Mouse (Mus musculus): ENCODE results near the gene Wdr83.
A peak's percentile ranks its signal among the peaks of the same experiment; 100 is the strongest.

Gene Wdr83

DNA sequence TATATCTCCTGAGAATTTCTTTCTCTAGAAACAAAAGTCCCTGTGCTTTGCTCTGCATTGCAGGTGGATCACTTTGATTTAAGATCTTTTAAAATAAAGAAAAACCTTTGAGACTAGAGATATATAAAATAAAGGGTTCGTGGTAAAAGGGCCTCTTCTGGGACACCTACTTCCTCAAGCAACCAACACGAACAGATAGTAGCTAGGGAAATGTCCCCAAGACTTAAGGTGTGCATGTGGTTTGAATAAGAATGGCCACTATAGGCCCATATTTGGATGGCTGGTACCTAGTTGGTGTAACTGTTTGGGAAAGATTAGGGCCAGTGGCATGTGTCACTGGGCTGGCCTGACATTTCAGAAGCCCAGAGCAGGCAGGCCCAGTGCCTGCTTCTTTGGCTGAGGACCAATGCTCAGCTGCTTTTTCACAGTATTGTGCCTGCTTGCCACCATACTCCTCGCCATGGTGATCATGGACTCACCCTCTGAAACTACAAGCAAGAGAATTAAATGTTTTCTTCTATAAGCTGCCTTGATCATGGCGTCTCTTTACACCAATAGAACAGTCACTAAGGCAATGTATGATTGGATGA lies 19.1 kb upstream of the Wdr83 start:
- TF ChIP-seq NANOG (IDR thresholded peaks at IDR 0.05; ENCODE audit: borderline replicate concordance, low read length): no peak
- TF ChIP-seq POU5F1 (IDR thresholded peaks at IDR 0.05; ENCODE audit: borderline replicate concordance, low read length): no peak
- no peak for TF ChIP-seq CTCF (conservative IDR thresholded peaks at IDR 0.05; ENCODE audit: low read length)
- H3K4me3 ChIP-seq (replicated peaks; ENCODE audit: low read length): no peak overlapping the region
- peaks cover 33% of the 10 kb centered on the region for H3K36me3 ChIP-seq (ENCODE audit: insufficient read depth, low read length)
- no peaks in the 10 kb centered on the region for H3K27me3 ChIP-seq (ENCODE audit: insufficient read depth, low read length)
- 0 out of 2 replicates have a peak, but pooled peaks cover 3% of the 10 kb centered on the region for H3K9me3 ChIP-seq (ENCODE audit: low read length)
- H3K4me1 ChIP-seq (replicated peaks; ENCODE audit: low read depth, low read length): peaks cover 17% of the 10 kb centered on the region

- Histone ChIP-seq H3K27me3 (ENCODE audit: insufficient read depth, low read length) (no peaks in the 10 kb centered on the region), H3K4me3 (replicated peaks; ENCODE audit: low read length) (peak overlapping the region; percentile 35; the same call in 1 of the 2 replicates), H3K36me3 (ENCODE audit: insufficient read depth, low read length) (peaks cover 64% of the 10 kb centered on the region), H3K4me1 (replicated peaks; ENCODE audit: low read depth, low read length) (peaks cover 19% of the 10 kb centered on the region), H3K9me3 (ENCODE audit: low read length) (0 out of 2 replicates have a peak, but pooled peaks cover 3% of the 10 kb centered on the region)
- TF ChIP-seq POU5F1 (IDR thresholded peaks at IDR 0.05; ENCODE audit: borderline replicate concordance, low read length) (no peak), NANOG (IDR thresholded peaks at IDR 0.05; ENCODE audit: borderline replicate concordance, low read length) (no peak), CTCF (conservative IDR thresholded peaks at IDR 0.05; ENCODE audit: low read length) (no peak)
Observed at GRCm38 (mm10) chr8:85096850-85097249, 15.7 kb upstream of the Wdr83 start.

GRCm38 (mm10) chr8:85096196-85096595 lies 15.1 kb upstream of the Wdr83 start:
- Histone ChIP-seq H3K4me3 (replicated peaks; ENCODE audit: low read length) (peak overlapping the region; percentile 35; the same call in 1 of the 2 replicates), H3K4me1 (replicated peaks; ENCODE audit: low read depth, low read length) (peaks cover 25% of the 10 kb centered on the region), H3K9me3 (ENCODE audit: low read length) (no peaks in the 10 kb centered on the region), H3K36me3 (ENCODE audit: insufficient read depth, low read length) (peaks cover 66% of the 10 kb centered on the region), H3K27me3 (ENCODE audit: insufficient read depth, low read length) (no peaks in the 10 kb centered on the region)
- TF ChIP-seq POU5F1 (IDR thresholded peaks at IDR 0.05; ENCODE audit: borderline replicate concordance, low read length) (no peak), CTCF (conservative IDR thresholded peaks at IDR 0.05; ENCODE audit: low read length) (no peak), NANOG (IDR thresholded peaks at IDR 0.05; ENCODE audit: borderline replicate concordance, low read length) (no peak)

GRCm38 (mm10) chr8:85095566-85095965 lies 14.5 kb upstream of the Wdr83 start:
- H3K9me3 ChIP-seq (ENCODE audit: low read length): no peaks in the 10 kb centered on the region
- H3K4me1 ChIP-seq (replicated peaks; ENCODE audit: low read depth, low read length): peaks cover 30% of the 10 kb centered on the region
- no peaks in the 10 kb centered on the region for H3K27me3 ChIP-seq (ENCODE audit: insufficient read depth, low read length)
- H3K36me3 ChIP-seq (ENCODE audit: insufficient read depth, low read length): peaks cover 71% of the 10 kb centered on the region
- TF ChIP-seq NANOG (IDR thresholded peaks at IDR 0.05; ENCODE audit: borderline replicate concordance, low read length): no peak
- TF ChIP-seq CTCF (conservative IDR thresholded peaks at IDR 0.05; ENCODE audit: low read length): no peak
- TF ChIP-seq POU5F1 (IDR thresholded peaks at IDR 0.05; ENCODE audit: borderline replicate concordance, low read length): no peak
- no peak overlapping the region for H3K4me3 ChIP-seq (replicated peaks; ENCODE audit: low read length)

GRCm38 (mm10) chr8:85095051-85095450 lies 13.9 kb upstream of the Wdr83 start:
- peaks cover 71% of the 10 kb centered on the region for H3K36me3 ChIP-seq (ENCODE audit: insufficient read depth, low read length)
- H3K4me1 ChIP-seq (replicated peaks; ENCODE audit: low read depth, low read length): peaks cover 30% of the 10 kb centered on the region
- no peaks in the 10 kb centered on the region for H3K27me3 ChIP-seq (ENCODE audit: insufficient read depth, low read length)
- H3K4me3 ChIP-seq (replicated peaks; ENCODE audit: low read length): no peak overlapping the region
- TF ChIP-seq NANOG (IDR thresholded peaks at IDR 0.05; ENCODE audit: borderline replicate concordance, low read length) (no peak), POU5F1 (IDR thresholded peaks at IDR 0.05; ENCODE audit: borderline replicate concordance, low read length) (no peak), CTCF (conservative IDR thresholded peaks at IDR 0.05; ENCODE audit: low read length) (no peak)
- no peaks in the 10 kb centered on the region for H3K9me3 ChIP-seq (ENCODE audit: low read length)

GRCm38 (mm10) chr8:85091526-85092090 lies 10.5 kb upstream of the Wdr83 start:
- TF ChIP-seq NANOG (IDR thresholded peaks at IDR 0.05; ENCODE audit: borderline replicate concordance, low read length) (no peak), CTCF (conservative IDR thresholded peaks at IDR 0.05; ENCODE audit: low read length) (no peak), POU5F1 (IDR thresholded peaks at IDR 0.05; ENCODE audit: borderline replicate concordance, low read length) (no peak)
- Histone ChIP-seq H3K4me1 (replicated peaks; ENCODE audit: low read depth, low read length) (peaks cover 25% of the 10 kb centered on the region), H3K27me3 (ENCODE audit: insufficient read depth, low read length) (no peaks in the 10 kb centered on the region), H3K36me3 (ENCODE audit: insufficient read depth, low read length) (peaks cover 79% of the 10 kb centered on the region), H3K9me3 (ENCODE audit: low read length) (no peaks in the 10 kb centered on the region), H3K4me3 (replicated peaks; ENCODE audit: low read length) (peak overlapping the region; percentile 51; the same call in 1 of the 2 replicates)

DNA sequence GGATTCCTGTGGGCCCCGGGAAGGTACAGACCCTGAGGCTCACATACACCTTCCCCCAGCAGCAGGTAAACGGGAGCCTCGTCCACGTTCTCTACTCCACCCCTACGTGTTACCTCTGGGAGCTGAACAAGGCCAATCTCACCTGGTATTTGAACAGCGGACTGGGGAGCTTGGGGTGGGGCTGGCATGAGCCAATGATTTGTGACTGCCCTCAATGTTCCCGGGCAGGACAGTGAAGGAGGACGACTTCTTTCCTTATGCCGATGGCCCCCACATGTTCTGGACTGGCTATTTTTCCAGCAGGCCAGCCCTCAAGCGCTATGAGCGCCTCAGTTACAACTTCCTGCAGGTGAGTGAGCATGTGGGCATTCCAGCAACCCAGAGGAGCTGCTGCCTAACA lies 9.8 kb upstream of the Wdr83 start:
- H3K36me3 ChIP-seq (ENCODE audit: insufficient read depth, low read length): peaks cover 75% of the 10 kb centered on the region
- no peaks in the 10 kb centered on the region for H3K27me3 ChIP-seq (ENCODE audit: insufficient read depth, low read length)
- no peak overlapping the region for H3K4me3 ChIP-seq (replicated peaks; ENCODE audit: low read length)
- TF ChIP-seq NANOG (IDR thresholded peaks at IDR 0.05; ENCODE audit: borderline replicate concordance, low read length): no peak
- TF ChIP-seq POU5F1 (IDR thresholded peaks at IDR 0.05; ENCODE audit: borderline replicate concordance, low read length): no peak
- no peak for TF ChIP-seq CTCF (conservative IDR thresholded peaks at IDR 0.05; ENCODE audit: low read length)
- no peaks in the 10 kb centered on the region for H3K9me3 ChIP-seq (ENCODE audit: low read length)
- peaks cover 18% of the 10 kb centered on the region for H3K4me1 ChIP-seq (replicated peaks; ENCODE audit: low read depth, low read length)

GRCm38 (mm10) chr8:85088771-85089170 lies 7.7 kb upstream of the Wdr83 start:
- Histone ChIP-seq H3K4me3 (replicated peaks; ENCODE audit: low read length) (no peak overlapping the region), H3K36me3 (ENCODE audit: insufficient read depth, low read length) (peaks cover 69% of the 10 kb centered on the region), H3K4me1 (replicated peaks; ENCODE audit: low read depth, low read length) (peaks cover 22% of the 10 kb centered on the region), H3K9me3 (ENCODE audit: low read length) (no peaks in the 10 kb centered on the region), H3K27me3 (ENCODE audit: insufficient read depth, low read length) (no peaks in the 10 kb centered on the region)
- TF ChIP-seq CTCF (conservative IDR thresholded peaks at IDR 0.05; ENCODE audit: low read length) (no peak), NANOG (IDR thresholded peaks at IDR 0.05; ENCODE audit: borderline replicate concordance, low read length) (no peak), POU5F1 (IDR thresholded peaks at IDR 0.05; ENCODE audit: borderline replicate concordance, low read length) (no peak)
